Mouse (Mus musculus): ENCODE data around the gene Tmem235.

- TF ChIP-seq CTCF (IDR thresholded peaks at IDR 0.05), result peak; percentile 49
- no peak for TF ChIP-seq POLR2A (IDR thresholded peaks at IDR 0.05; ENCODE audit: insufficient read depth, low read depth, low read length)
These were observed 30.1 kb downstream of the Tmem235 start for GRCm38 (mm10) chr11:117890519-117891282.
